Mouse (Mus musculus) frontal cortex, adult (tissue): ENCODE measurements around the gene Itpkb.

Experiments used
- ATAC-seq: cut with Nextera tagmentation; 2 replicates; pipeline ENCODE4 v1.9.2; 2017; ENCODE audit warnings: mild to moderate bottlenecking, moderate library complexity, mixed read lengths; ENCODE audit not compliant: low TSS enrichment

Itpkb gene

GRCm38 (mm10) chr1:180343434-180344210 lies 13.3 kb downstream of the Itpkb start:
- ATAC-seq, result no peak

- no peak for ATAC-seq
These were observed 14.8 kb downstream of the Itpkb start for GRCm38 (mm10) chr1:180345098-180345497.

- ATAC-seq, result no peak
These were observed 16.8 kb downstream of the Itpkb start for GRCm38 (mm10) chr1:180347059-180347458.

DNA sequence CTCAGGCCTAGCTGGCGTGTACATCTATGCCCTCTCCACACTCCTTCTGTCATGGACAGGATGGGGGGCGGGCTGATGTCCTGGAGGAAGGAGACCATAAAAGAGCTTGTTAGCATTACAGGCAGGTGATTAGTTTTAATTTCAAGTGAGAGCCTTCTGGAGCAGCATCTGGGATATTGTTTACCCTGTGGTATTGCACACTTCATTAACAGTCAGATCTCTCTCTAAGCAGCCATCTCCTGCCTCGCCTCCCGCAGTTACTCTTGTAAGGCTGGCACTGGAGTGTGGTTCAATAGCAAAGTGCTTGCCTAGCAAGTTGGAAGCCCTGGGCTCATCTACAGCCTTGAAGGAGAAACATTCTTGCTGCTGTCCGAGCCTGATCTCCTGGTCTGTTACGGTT lies 17.6 kb downstream of the Itpkb start:
- ATAC-seq, result no peak

DNA sequence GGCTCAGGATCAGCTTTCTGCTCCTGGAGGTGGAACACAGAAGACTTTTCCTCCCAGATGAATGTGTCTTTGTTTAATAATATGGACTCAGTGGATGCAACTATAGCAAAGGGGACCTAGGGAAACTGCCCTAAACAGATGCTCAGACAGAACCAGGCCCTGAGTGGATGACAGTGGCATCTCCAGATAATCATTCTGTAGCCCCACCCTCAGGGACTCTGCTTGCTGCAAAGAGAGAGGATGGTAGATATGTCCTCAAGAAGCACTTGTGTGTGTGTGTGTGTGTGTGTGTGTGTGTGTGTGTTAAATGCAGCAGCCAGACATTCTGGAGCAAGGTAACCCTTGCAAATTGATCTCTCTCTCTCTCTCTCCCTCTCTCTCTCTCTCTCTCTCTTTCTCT lies 18.8 kb downstream of the Itpkb start:
- ATAC-seq, result no peak

DNA sequence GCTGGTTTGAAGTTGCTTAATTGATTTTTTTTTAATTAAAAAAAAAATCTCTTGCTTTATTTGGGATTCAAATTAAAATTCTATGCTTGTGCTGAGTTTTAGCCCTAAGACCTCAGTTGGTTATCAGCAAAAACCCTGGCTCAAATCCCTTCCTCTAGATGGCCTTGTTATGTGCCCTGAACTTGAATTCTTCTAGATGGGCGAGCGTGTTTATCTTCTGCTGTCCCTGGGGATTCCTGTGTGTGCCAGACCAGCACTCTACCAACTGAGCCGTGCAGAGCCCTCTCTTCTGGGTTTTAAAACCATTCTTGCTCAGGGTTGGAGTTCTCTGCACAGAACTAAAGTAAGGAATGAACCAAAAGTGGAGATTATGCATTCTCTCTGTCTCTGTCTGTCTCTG lies 22.0 kb downstream of the Itpkb start:
- ATAC-seq, result no peak

DNA sequence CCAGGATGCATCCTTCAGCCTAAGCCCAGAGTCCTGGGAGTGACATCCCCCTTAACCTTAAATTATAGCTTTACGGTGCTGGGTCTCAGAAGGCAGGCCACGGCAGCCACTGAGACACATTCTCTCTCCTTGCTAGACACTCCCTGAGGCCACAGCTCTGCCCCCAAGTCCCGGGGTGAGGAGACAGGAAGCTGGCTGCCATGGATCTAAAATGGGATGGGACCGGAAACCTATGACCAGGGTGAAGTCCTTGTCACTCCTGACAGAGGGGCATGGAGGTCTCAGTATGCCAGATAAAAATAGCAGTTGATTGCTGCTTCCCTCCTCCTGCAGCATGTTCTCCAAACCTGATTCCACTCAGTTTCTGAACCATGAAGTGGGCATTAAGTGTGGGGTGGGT lies 23.8 kb downstream of the Itpkb start:
- ATAC-seq, result no peak

GRCm38 (mm10) chr1:180354976-180355730 lies 24.9 kb downstream of the Itpkb start:
- no peak for ATAC-seq

DNA sequence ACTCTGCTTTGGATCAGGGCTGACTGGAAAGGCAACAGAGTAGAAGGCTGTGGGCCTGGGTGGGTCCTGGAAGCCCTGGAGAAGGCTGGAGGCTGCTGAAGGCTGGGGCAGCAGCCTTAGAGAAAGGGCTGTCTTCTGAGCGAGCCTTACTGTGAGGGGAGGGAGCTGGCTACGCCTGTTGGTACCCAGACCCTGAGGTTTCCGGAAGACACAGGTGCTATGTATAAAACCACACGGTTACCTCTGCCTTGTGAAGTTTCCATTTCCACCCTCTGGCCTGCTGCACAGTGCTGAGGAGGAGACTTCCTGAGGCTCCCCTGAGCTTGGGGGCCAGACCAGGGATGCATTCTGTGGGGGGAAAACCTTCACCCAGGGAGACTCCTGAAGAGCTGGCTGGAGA lies 25.9 kb downstream of the Itpkb start:
- no peak for ATAC-seq

- ATAC-seq, result no peak
These were observed 26.6 kb downstream of the Itpkb start for GRCm38 (mm10) chr1:180356857-180357256.

- peak; percentile 26; the same call in 1 of the 2 replicates for ATAC-seq
These were observed 27.6 kb downstream of the Itpkb start for GRCm38 (mm10) chr1:180357893-180358331.

DNA sequence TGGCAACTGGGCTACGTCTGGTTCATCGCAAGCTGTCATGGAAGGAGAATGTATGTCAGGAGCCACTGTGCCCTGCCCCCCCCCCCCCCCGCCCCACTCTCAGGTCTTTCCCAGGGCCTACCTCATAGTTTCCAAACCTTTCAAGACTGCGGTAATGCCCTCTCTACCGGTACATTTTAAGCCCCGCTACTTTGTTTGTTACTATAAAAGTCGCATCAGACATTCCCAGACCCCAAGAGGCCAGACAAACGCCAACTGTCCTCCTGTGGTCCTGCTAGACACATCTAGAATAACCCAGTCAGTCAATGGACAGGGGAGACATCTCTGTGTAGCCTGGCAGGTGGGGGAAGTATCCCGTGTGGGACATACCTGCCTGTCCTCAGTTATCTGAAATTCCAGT lies 28.2 kb downstream of the Itpkb start:
- no peak for ATAC-seq

DNA sequence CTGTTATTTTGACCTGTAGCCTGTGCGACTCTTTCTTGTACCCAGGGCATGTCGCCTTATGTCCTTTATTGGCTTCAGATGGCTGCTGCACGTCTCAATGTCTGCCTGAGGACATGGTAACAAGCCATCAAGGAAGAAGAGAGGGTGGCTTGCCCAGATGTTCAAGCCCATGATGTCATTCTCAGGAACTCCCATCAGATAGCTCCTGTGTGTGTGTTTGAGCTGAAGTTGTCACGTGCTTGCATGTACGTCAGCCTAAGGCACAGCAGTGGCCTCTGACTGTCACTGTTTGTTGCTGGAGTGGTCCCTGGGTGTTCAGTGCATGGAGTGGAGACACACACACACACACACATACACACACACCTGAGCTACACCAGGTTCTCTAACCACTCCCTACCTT lies 29.0 kb downstream of the Itpkb start:
- no peak for ATAC-seq

GRCm38 (mm10) chr1:180362176-180362575 lies 31.9 kb downstream of the Itpkb start:
- ATAC-seq, result no peak

DNA sequence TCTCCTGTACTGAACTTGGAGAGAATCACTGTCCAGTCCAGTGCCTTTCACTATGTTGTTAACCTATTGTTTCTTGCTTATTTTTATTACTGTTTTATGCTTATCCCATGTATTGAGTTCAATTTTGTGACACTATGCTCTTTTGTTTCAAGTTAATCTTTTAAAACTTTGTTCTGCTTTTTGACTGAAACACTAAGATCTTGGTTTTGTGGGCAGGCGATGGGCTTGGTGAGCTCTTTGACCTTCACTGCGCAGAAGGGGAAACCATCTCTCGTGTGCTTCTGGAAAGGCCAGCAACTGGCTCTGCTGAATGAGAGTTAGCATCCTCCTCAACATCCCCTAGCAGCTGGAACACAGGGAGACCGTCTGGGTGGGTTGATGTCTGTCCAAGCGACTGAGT lies 32.6 kb downstream of the Itpkb start:
- ATAC-seq, result no peak

- ATAC-seq, result no peak
These were observed 33.0 kb downstream of the Itpkb start for GRCm38 (mm10) chr1:180363317-180363716.

DNA sequence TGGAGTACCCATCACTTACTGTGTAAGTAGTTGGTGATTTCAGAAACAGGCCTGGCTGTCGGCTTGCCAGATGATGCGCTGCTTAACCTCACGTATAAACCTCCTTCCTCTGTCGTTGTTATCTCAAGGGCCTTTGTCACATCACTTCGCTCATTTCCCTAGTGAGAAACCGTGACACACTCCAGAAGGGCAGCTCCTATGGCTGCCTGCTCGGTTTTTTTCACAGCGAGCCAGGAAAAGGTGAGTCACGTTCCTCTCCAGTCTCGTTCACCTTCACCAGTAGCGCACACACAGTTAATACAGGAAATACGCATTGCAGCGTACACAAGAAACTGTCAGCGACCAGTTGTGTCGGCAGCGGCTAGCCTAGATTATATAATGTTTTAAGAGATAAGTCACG lies 33.7 kb downstream of the Itpkb start:
- no peak for ATAC-seq

- ATAC-seq, result no peak
These were observed 34.4 kb downstream of the Itpkb start for GRCm38 (mm10) chr1:180364720-180365119.

DNA sequence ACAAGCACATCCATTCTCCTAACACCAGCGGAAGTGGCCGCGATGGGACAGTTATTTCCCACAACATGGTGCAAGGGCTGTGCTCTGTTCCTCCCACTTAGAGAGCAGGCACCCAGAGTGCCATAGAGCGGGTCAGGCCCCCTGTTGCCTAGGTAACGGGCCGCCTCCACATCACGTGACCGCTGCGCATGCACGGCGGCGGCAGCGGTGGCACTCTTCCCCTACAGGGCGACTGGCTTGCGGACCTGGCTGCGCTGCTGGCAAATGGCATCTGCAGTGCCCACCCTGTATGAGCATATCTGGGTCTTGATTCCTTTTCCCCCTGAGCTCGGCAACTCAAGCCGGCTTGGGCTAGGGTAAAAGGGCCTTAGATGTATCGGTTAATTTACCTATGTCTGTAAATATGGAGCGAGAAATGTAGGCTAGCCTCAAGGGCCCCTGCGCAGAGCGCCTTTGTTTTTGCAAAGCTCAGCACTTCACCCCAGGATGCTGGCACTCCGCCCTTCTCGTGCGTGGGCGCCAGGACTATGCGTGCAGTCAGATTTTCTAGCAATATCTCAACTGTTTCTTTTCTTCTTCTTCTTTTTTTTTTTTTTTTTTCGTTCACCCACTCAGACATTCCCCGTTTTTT lies 35.0 kb downstream of the Itpkb start:
- peak; percentile 89 for ATAC-seq

- ATAC-seq, result no peak
These were observed 35.9 kb downstream of the Itpkb start for GRCm38 (mm10) chr1:180365983-180366811.

DNA sequence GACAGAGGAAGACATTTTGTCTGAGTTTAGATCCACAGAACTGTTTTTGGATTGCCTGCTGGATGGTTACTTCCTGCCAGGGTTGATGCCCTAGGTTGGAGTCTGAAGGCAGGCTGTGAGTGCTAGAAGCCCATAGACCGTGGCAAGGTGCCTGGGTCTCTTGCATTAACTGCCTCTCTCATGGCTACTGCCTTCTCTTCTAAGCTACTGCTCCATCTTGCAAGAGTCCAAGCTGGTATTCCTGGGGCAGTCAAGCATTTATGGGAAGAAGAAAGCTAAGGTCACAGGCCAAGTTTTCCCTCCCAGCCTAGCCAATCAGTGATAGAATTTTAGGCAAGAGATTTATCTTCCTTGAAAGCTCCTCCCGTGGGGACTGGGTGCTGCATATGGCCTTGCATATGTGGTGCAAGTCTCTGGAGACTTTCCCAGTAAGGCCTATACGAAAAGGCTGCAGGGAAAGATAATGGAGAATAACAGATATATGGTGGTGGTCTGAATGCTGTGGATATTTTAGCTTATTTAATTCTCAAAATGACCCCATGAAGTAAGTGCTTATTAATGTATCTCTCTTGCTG lies 36.8 kb downstream of the Itpkb start:
- no peak for ATAC-seq

GRCm38 (mm10) chr1:180367626-180368025 lies 37.3 kb downstream of the Itpkb start:
- no peak for ATAC-seq
